Mouse (Mus musculus) lung, adult 2 months (tissue): Measurements from ENCODE around the gene Nol6.

Experiments used
- CTCF ChIP-seq: fragments of 200-500 bp; IDR thresholded peaks from 2 replicates; pipeline ENCODE4 v1.5.1; 2011; ENCODE audit warnings: mild to moderate bottlenecking, low read length, control low read depth; ENCODE audit not compliant: insufficient read depth
- POLR2A ChIP-seq: fragments of 200-500 bp; IDR thresholded peaks from 2 replicates; pipeline ENCODE4 v1.6.1; 2011; ENCODE audit warnings: low read depth, mild to moderate bottlenecking, control low read depth, low read length, borderline replicate concordance; ENCODE audit errors: extremely low read depth

- TF ChIP-seq CTCF (no peak), POLR2A (peak; percentile 53; the same call in 1 of the 2 replicates)
Observed at GRCm38 (mm10) chr4:41136454-41136805, 12.2 kb upstream of the Nol6 start.
